Mouse (Mus musculus) kidney, adult 18-20 months (tissue): Measurements from ENCODE around the gene Gjb1.
A peak's percentile ranks its signal among the peaks of the same experiment; 100 is the strongest.
"Not testable (repeated sequence)": the region's sequence is repeated elsewhere in the genome, so short reads cannot be mapped to it uniquely, and the experiment has no call there.

Source experiments
- DNase-seq: peaks from one replicate; pipeline ENCODE4 v3.0.0; 2021

Gene Gjb1

GRCm38 (mm10) chrX:101376190-101376968, at the start of gene Gjb1:
TSS of gene Gjb1 (plus strand) at chrX:101376378.
- no peak for DNase-seq

DNA sequence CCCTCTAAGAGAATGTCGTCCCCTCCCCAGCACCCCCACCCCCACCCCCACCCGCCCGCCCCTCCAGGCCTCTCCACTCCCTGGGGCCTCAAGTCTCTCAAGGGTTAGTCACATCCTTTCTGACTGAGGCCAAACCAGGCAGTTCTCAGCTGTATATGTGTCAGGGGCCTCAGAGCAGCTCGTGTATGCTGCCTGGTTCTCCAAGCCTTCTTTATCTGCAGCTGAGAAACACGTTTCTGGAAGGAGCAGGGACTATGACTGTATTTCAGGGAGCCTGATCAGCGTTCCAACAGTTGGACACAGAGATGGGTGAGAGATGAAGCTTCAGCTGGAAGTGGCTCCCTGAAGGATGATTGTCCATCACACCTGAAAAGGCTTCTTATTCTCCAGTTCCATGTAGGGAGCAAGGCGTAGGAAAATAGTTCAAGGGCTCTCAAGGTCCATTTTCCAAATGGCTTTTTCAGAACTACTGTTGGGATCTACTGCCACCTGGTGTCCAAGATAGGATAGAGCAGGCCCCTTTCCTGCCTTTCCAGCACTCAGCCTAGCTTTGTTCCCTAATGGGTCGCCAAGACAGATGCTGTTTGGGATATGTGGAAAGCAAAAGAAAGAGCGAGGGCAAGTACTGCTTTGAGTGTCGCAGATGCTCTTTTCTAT, 46.7 kb upstream of the Gjb1 start:
- peak; percentile 71 for DNase-seq

DNA sequence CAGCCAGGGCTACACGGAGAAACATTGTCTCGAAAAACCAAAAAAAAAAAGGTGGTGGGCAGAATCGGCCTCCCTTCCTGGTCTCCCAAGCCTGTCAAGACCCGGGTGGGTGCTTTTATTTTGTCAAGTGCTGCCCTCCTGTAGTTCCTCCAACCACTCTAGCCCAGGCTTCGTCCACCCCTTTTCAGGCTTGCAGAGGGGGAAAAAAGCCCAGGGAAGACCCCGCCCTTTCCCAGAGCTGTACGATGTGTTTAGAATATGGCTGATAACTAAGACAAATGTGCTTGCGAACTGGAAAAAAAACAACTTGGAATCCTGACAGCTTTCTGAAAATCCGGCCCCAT, 44.2 kb upstream of the Gjb1 start:
- DNase-seq = no peak

- DNase-seq = peak; percentile 81
Measured at GRCm38 (mm10) chrX:101332375-101333211, 43.6 kb upstream of the Gjb1 start.

- no peak for DNase-seq
Measured at GRCm38 (mm10) chrX:101334606-101335005, 41.6 kb upstream of the Gjb1 start.

GRCm38 (mm10) chrX:101338666-101339065, 37.5 kb upstream of the Gjb1 start:
- DNase-seq = no peak

DNA sequence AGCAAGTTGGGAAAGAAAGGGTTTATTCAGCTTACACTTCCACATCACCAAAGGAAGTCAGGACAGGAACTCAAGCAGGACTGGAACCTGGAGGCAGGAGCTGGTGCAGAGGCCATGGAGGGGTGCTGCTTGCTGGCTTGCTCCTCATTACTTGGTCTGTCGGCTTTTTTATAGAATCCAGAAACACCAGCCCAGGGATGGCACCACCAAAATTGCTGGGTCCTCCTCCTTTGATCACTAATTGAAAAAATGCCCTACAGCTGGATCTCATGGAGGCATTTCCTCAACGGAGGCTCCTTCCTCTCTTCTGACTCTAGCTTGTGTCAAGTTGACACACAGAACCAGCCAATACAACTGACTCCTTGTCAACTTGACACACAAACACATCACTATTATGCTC, 33.3 kb upstream of the Gjb1 start:
- not testable (repeated sequence) for DNase-seq

DNA sequence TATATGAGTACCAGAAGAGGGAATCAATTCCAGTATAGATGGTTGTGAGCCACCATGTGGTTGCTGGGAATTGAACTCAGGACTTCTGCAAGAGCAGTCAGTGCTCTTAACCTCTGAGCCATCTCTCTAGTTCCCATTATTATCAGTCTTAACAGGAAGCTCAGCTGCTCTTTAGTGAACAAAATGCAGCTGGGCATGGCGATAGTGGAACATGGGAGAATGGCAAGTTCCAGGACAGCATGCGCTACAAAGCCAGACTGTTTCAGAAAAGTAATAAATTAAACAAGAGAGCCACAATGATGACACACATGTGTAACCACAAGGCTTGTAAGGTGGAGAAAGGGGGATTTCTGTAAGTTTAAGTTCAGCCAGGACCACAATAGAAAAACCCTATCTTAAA, 30.7 kb upstream of the Gjb1 start:
- DNase-seq = no peak

DNA sequence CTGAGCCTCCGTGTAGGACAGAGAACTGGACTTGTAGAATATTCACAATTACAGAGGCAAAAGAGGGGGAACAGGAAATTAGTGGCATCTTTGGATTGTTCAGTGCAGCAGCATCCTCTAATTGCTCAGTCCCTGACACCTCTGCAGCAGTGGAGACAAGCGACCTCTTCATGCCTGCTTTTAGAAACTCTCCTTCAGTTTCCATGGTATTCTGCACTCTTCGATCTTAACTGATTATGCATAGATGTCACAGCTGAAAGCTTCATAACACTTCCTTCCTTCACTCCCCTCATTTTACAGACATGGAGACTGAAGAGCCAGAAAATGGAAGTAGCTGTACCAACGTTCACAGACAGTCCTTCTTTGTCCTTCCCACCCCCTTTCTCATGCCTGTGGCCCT, 29.7 kb upstream of the Gjb1 start:
- no peak for DNase-seq

DNA sequence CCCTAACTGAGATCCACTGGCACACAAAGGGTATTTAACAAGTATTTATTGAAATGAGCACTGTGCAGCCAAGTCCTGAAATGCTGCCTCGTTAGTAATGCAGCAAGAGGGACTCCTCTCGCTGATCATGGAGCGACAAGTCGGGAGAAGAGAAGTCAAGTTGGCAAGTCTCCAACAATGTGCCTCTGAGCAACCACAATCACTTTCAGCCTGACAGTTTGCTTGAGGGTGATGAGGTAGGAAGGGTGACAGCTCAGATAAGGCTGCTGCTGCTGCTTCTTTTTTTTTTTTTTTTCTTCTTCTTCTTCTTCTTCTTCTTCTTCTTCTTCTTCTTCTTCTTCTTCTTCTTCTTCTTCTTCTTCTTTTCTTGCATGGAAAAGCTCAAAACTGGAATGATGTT, 25.0 kb upstream of the Gjb1 start:
- no peak for DNase-seq

- DNase-seq = not testable (repeated sequence)
Measured at GRCm38 (mm10) chrX:101358902-101359301, 17.3 kb upstream of the Gjb1 start.

- DNase-seq = no peak
Measured at GRCm38 (mm10) chrX:101369001-101369400, 7.2 kb upstream of the Gjb1 start.

- no peak for DNase-seq
Measured at GRCm38 (mm10) chrX:101370573-101370972, 5.6 kb upstream of the Gjb1 start.

- no peak for DNase-seq
Measured at GRCm38 (mm10) chrX:101372946-101373345, 3.2 kb upstream of the Gjb1 start.

DNA sequence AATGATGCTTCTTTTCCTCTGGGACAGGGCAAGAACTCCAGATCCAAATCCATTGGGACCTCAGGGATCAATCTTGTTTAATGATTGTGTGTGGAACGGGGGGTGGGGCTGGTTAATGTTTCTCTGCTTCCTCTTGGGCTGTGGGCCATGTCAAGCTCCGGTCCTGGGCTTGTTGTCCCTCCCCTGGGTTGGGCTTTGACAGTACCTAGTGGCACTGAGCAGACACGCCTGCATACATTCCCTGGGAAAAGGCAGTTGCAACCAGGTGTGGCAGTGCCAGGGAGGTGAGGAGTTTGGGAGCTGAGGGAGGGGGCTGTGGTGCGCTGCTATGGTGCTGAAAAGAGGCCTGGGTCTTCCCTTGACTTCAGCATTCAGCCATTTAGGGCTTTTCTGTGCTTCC, 898 bp downstream of the Gjb1 start:
- DNase-seq = peak; percentile 70

DNA sequence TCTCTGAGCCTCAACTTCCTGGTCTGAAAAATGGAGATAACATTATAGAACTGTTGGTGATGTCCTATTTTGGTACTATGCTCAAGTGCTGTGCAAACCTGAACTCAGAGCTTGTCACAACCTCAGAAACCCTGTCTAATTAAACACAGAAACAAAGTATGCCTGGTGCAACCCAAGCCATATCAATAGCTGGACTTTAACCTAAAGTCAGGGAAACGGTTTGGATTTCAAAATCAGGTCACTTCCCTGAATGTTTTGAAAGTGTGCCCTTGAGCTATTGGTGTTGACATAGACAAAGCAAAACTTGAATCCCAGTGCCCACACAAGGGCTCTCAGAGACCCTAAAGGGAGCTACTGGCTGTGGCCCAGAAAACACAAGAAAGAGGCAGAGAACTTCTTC, 3.6 kb downstream of the Gjb1 start:
- DNase-seq = no peak

GRCm38 (mm10) chrX:101383455-101383854, 7.3 kb downstream of the Gjb1 start:
- no peak for DNase-seq

DNA sequence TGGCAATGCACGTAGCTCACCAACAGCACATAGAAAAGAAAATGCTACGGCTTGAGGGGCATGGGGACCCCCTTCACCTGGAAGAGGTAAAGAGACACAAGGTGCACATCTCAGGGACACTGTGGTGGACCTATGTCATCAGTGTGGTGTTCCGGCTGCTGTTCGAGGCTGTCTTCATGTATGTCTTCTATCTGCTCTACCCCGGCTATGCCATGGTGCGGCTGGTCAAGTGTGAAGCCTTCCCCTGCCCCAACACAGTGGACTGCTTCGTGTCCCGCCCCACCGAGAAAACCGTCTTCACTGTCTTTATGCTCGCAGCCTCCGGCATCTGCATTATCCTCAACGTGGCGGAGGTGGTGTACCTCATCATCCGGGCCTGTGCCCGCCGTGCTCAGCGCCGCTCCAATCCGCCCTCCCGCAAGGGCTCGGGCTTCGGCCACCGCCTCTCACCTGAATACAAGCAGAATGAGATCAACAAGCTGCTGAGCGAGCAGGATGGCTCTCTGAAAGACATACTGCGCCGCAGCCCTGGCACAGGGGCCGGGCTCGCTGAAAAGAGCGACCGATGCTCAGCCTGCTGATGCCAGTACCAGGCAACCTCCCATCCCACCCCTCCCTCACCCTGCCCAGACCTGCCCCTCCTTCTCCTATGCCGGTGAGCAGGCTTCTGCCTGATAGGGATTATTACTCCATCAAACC, 8.4 kb downstream of the Gjb1 start:
- no peak for DNase-seq

GRCm38 (mm10) chrX:101386222-101386621, 10.0 kb downstream of the Gjb1 start:
- no peak for DNase-seq

DNA sequence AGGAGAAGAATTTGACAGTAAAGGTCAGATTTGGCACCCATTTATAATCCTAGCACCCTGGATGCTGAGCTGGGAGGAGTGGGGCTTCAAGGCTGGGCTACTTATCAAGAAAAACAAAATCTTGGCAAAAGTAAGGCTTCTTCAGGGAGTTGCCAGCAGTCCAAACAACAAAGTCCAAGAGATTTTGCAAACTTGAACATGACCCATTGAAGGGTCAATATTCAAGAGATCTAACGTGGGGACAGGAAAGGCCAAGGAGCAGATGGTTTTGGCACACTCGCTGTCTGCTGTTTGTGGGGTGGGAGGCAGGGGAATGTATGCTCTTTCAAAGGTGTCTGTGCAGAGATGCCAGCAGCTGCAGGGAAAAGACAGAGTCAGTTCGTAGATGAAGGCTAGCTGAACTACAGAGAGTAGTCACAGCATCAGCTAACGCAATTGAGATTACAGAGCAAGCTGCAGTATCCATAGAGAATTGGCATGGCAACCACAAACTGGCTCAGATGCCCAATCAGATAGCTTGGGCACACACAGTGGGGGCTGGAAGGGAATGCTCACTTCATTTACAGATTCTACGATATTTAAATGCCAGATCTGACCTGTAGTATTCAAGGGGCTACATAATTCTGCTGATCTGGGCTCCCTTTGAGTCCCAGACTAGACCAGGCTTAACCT, 12.8 kb downstream of the Gjb1 start:
- no peak for DNase-seq

DNA sequence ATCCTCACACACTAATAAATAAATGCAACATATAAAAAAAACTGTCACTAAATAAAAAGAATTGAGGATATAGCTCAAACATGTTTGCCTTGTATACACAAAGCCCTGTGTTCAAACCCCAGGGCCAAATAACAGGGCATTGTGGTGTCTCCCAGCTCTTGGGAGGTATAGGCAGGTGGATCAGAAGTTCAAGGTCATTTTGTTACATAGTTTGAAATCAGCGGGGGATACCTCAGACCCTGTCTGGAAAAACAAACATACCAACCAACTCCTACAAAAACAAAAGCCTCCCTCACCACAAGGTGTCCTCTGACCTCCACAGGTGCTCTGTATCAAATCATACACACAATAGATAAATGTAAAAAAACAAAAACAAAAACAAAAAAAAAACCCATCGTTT, 18.2 kb downstream of the Gjb1 start:
- DNase-seq = no peak

DNA sequence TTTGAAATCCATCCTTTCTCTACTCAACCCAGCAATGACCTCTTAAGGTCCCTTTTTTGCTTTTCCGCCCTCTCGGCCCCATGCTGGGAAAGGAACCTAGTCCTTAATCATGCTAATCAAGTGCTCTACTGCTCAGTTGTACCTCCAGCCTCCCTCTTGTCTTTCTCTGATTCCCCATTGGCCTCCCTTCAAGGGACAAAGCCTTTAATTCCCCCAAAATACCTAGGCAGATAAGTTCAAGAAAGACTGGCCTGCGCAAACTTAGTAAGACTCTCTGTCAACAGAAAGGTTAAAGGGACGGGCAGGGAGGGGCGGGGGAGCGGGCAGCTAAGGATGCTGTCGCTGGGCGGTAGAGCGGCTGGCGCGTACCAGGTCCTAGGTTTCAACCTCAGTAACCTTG, 20.3 kb downstream of the Gjb1 start:
- DNase-seq = no peak
